Mouse (Mus musculus): ENCODE results near the gene Dixdc1.

Gene Dixdc1

DNA sequence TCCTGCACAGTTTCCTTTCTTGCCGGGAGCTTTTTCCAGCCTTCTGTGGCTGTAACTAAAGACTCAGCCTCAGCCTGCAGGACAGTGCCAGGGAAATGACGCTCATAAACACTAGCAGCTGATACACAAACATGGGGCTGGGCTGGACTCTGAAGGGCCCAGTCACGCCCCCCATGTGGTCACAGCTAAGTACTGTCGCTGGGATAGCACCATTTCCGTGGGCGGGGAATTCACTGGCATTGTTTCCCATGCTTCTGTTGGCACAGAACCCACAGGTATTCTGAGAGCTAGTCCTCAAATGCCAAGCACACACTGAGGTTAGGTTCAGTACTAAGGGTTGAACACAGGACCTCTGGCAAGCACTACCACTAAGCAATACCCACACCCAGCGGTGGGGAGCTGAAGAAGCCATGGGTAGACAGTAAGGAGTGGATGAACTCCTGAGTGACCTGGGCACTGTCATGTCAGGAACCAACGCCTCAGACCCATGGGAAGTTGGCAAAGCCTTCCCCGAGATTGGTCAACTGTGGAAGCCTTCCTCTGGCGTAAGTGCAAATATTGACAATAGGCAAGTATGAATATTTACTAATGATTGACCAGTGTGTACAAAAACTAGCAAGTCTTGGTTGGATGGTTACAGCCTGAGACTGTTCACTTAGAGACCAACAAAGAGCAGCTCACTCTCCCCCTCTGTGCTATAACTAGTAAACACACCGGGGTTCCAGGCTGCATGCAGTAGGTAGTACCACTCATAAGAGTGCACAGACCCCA, 38.2 kb downstream of the Dixdc1 start:
- no peak for DNase-seq (ENCODE audit: low read depth, low spot score)

DNA sequence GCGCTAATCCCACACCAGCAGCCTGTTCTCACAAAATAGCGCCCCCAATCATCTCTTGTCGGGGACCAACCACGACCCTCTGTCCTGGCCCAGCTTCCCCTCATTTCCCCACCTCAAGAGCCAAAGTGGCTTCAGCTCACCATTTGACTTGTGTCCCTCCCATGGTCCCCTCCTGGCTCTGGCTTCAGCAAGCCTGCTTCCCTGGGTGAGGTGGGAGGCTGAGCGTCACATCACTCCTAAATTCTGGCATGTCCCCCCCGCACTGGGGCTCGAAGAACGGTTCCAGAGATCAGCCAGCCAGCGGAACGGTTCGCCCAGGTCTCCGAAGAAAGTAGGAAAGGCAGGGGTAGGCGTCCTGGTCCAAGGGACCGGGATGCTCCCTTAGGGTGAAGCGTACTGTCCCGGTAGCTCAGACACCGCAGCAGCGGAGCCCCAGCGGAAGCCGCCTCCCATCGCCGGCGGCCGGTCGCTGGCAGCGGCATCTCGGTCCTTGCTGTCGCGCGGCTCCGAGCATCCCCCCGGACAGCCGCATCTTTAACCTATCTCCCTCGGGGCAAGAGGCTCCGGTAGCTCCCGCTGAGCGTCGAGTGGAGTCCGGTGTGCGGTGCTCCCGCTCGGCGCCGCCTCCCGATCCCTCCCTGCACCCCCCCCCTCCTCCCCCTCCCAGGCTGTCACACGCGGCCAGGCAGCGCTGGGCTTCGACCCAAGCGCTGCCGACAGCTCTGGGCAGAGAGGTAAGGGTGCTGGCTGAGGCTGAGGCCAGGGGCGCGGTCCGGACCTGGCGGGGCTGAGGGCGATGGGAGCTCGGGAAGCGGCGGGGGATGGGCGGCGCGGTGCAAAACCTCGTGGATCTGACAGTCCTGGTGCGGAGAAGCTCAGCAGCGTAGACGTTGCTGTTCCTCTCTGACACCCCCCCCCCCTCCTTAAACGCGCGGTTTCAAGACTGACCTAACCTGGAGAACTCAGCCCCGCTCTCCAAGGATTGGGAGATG, 40.6 kb downstream of the Dixdc1 start:
- DNase-seq (ENCODE audit: low read depth, low spot score) = no peak

DNA sequence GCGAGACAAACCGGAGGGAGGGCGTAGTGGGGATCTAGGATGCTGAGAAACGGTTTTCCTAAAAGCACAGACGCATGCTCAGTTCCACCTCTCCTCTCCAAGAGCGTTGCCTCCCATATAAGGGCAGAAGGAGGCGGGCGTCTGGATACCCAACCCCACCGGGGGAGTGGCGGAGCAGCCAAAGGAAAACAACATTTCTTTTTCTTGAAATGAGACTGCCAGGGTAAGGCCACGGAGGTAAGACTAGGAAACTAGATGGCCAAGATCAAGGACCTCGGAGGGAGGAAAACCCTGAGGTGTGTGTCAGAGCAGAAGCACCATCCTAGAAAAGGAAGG, 41.6 kb downstream of the Dixdc1 start:
- DNase-seq (ENCODE audit: low read depth, low spot score) = peak; percentile 95

DNA sequence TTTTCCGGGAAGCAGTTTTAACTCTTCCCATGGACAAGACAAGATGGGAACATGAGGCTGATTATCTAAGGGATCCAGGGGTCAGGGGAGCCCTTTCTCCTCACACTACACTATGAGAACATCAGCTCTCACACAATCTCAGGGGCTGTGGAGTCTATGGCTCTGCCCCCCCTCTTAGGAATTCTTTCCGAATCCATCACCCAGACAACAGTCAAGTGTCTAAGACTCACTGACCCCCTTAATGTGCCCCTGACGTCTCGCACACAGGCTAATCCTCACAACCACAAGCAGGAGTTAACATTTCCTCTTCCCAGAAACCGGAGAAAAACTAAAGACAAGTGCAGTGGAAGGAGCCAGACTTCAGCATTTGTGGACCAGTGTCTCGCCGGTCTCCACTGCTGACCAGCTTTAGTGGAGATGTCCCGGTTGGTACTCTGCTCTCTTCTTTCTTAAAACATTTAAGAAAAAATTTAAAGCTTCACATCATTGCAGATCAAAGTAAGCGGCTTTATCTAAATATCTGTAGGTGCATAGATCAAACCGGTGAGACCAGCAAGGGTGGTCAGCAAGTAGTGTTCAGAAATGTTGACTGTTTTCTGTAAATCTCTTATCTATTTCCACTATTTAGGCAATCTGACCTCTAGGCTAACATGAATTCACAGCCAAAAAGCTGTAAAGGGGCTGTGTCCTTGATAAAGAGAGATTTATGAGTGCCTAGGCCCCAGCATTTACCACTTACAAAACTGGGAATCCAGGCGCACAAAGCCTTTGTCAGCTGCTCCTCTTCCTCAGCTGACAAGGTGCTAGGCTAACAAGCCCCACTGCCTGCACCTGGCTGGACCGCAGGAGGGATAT, 42.2 kb downstream of the Dixdc1 start:
- DNase-seq (ENCODE audit: low read depth, low spot score) = no peak

DNA sequence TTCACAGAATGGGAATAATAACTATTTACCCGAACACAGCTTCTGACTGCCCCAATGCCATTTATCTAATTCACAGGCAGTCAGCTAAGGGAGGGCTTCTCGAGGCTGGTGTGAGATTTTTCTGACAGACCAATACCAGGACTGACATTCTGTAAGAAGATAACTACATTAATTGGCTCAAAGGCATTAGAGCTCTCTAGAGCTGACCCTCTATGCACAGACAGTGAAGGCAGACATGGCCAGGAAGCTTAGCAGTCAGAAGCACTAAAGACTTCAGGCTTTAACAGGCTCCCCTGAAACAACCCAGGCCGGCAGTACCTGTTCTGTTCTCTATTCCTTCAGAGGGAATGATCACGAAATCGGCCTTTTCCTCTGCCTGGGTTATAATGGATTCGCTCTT, 44.2 kb downstream of the Dixdc1 start:
- DNase-seq (ENCODE audit: low read depth, low spot score) = no peak

DNA sequence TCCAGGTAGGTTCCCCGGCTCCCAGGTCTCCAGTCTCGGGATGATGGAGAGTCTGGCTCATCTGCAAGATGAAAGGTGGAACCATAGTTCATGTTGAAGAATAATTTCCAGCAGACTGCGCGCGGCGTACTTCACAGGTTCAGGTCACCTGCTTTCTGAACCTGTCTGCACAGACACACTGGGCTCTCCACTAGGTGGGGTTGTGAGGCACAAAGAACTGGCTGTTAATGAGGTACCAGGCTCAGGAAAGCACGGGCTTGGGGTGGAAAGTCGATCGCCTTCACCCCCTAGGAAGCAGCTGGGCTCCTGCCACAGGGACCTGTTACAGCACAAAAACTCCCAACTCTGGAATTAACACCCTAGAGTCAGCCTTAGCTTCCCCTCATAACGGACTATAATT, 45.7 kb downstream of the Dixdc1 start:
- no peak for DNase-seq (ENCODE audit: low read depth, low spot score)

DNA sequence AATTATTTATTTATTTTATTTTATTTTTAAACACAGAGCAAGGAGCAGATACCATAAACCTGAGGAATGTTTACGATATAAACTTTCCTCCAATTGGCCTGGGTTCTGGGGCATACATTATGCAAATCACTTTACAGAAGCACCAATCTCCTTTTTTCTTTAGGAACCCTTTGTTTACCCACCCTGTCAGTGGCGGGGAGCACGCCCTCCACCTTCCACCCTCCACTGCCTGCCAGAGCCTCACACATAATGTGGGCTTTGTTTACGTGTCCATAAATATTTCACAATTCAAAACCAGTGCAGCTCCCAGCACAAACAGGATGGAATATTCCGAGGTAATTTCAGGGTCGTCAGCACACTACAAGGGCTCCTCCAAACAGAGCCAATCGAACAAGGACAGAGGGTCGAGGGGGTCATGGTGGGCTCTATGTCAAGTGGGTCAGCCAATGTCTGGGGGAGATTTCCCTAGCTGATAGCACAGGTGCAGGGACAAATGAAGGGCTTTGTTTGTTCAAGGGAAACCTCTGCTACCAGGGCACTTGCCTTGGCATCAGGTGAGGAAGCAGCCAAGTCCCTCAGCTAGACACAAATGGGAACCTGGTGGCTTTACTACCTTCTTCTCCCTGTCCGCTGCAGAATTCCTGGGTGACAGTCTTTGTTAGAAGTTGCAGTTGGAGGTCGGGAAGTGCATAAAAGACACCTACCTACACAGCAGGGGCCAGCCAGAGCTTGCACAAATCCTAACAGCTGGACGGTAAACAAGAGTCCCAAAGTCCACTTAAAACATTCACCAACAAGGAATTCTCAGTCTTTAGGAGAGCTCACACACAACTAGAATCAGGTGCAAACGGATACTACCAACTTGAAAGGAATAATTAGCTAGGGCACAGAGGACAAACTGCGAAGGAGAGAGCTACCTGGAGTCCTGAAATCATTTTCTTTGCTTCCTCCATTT, 46.4 kb downstream of the Dixdc1 start:
- DNase-seq (ENCODE audit: low read depth, low spot score) = no peak

DNA sequence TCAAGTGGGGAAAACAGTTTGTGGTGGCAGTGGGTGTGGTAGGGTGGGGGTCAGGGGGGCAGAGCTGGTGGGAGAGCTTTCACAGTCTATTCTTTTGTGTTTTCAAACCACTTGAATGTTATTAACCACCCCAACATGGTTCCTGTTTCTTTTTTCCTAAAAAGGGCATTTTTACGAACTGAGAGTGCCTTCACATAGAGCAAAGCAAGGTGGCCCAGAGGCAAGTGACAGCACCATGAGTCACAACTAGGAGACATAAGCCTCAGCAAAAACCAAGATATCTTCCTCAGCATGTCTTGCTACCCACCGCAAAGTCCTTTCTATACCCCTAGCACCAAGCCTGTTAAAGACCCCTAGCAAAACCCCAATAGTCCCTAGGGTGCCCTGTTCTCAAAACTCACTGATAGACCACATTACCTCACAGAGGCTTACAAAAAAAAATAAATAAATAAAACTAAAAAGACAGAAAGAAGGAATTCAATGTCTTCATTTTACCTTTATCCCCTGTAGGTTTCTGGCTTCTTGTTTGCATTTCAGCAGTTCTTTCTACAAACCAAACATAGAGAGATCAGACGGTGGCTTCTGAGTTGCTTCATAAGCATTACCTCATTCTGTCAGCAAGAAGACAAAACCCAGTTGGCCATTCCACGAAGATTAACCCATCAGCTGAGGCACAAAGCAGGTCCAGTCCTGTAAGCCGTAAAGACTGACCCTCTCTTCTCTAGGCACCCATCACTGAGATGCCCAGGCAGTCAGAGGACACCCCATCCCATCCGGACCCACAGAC, 52.3 kb downstream of the Dixdc1 start:
- no peak for DNase-seq (ENCODE audit: low read depth, low spot score)

DNA sequence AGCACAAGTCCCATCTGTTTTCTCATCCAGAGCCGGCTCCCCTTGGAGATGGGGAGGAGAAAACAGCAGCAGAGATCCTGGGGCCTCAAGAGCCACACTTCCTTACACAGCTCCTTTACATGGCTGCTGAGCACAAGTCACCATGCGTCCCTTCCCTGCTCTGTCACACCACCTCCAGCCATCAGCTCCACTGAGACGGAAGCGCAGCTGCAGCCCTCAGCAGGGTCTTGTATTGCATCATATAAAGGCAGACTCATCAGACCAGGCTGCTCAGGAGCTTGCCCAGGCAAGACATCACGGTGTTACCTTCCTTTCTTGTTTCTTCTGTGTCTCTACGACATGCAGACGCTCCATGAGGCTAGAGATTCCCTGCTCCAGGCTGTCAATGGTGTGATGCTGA, 57.6 kb downstream of the Dixdc1 start:
- no peak for DNase-seq (ENCODE audit: low read depth, low spot score)

DNA sequence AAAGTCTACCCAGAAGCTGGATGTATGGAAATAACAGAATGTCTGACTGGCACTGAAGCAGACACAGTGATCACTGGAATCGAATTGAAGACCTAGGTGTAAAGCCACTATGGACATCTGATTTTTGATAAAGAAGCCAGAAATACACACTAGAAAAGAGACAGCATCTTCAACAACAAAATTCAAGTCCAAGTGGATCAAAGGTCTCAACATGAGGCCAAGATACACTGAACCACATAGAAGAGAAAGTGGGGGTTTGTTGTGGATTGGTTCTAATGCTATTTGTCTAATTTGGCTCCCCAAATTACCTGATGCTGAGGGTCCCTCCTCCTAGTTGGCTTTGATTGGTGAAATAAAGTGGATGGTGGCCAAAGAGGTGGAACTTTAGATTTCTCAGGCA, 59.9 kb downstream of the Dixdc1 start:
- DNase-seq (ENCODE audit: low read depth, low spot score) = no peak

DNA sequence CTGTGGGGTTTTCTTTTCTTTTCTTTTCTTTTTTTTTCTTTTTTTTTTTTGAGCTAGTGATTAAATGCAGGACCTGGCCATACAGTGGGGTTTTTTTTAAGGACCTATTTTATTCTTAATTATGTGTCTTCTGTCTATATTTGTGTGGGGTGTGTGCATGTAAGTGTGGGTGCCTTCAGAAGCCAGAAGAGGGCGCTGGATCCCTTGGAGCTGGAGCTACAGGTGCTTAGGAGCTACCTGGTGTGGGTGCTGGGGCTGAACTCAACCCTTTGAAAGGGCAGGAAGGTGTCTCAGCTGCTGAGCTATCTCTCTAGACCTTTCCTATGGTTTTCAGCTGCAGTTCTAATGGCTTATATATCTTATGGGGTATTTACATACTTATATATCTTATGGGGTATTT, 64.5 kb downstream of the Dixdc1 start:
- no peak for DNase-seq (ENCODE audit: low read depth, low spot score)

DNA sequence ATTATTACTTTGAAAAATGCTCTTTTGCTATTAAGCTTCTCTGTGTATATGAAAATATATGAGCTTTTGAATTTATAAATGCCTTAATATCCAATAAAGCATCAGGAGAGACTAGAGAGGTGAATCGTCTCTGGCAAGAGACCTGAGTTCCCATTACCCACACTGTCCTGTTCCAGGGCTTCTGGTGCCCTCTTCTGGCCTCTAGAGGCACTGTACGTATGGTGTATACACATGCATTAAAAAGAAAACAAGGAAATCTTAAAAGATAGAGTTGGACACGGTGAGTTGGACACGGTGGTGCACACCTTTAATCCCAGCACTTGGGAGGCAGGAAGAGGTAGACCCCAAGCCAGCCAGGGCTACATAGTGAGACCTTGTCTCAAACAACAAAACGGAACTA, 68.6 kb downstream of the Dixdc1 start:
- no peak for DNase-seq (ENCODE audit: low read depth, low spot score)

DNA sequence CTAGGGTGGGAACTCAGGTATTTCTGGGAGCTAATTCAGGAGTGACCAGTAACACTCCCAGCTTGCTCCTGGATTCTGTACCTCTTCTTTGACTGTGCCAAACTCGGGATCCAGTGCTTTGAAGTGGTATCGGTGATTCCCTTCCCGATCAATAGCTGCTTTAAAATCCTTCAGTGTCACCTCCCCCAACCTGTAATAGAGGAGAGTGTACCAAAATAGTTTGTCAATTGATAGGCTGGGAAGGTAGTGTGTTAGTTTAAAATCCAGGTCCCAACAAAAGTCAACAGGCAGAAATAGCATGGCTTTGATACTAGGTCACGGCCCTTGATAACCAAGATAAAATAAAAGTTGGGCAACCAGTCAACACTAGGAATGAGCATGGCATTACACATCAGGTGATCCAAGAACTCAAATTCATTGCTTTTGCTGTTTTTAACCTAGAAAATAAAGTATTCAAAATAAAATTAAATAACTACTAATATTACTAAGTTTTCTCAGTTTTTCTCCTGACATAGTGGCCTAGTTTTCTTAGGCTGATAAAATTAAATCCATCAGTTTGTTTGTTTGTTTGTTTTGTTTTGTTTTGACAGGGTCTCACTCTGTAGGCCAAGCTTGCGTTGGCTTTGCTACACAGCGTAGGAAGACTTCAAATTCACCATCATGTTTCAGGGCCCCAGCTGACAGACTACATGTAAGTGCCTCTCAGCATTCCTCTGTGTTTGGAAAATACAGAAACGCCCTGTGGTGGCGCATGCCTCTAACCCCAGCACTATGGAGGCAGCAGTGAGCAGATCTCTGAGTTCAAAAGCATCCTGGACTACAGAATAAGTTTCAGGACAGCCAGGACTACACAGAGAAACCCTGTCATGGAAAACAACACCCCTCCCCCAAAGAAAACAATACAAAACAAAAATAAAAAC, 71.5 kb downstream of the Dixdc1 start:
- no peak for DNase-seq (ENCODE audit: low read depth, low spot score)

DNA sequence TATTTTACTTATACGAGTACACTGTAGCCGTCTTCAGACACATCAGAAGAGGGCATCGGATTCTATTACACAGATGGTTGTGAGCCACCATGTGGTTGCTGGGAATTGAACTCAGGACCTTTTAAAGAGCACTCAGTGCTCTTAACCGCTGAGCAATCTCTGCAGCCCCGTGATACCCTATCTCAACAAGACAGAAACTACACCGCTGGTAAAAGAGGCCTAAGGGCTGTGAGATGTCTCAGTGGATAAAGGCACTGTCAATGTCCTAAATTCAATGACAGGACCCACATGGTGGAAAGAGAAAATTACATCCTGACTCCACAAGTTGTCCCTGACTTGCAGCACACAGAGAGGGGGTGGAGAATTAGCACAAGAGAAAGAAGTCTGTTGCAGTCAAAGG, 72.9 kb downstream of the Dixdc1 start:
- no peak for DNase-seq (ENCODE audit: low read depth, low spot score)

DNA sequence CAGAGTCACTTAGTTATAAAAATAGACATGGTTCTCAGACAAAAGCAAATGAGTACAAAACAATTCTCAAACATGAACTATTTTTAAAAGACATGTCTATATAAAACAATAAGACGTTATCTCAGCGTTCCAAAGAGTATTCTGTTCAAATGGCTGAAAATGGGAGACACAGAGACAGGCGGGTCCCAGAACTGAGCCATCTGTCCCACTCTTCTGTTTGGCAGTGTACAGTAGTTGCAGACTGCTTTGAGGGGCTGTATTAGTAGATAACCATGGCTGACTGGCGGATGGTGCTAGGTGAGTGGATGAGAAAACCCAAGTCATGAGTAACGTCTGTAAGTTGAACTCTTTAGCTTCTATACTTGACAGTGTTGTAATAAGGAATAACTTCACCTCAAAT, 74.5 kb downstream of the Dixdc1 start:
- DNase-seq (ENCODE audit: low read depth, low spot score) = peak; percentile 16

DNA sequence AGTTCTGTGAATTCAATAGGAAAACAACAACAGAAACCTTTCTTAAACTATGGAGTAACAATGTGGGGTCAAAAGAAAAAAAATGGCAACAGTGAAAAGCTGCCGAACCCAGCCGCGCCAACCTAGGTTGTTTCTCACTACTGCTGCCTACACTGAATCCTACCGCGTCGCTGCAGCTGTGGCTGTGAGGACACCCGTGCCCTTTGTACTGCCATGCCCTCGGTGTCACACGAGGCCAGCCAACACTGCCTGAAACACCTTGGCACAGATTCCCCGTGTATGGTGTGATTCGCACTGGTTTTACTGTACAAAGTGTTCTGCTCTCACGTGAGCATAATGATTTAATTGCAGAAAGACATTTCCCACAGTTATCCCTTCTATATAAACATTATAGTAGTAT, 78.9 kb downstream of the Dixdc1 start:
- no peak for DNase-seq (ENCODE audit: low read depth, low spot score)

DNA sequence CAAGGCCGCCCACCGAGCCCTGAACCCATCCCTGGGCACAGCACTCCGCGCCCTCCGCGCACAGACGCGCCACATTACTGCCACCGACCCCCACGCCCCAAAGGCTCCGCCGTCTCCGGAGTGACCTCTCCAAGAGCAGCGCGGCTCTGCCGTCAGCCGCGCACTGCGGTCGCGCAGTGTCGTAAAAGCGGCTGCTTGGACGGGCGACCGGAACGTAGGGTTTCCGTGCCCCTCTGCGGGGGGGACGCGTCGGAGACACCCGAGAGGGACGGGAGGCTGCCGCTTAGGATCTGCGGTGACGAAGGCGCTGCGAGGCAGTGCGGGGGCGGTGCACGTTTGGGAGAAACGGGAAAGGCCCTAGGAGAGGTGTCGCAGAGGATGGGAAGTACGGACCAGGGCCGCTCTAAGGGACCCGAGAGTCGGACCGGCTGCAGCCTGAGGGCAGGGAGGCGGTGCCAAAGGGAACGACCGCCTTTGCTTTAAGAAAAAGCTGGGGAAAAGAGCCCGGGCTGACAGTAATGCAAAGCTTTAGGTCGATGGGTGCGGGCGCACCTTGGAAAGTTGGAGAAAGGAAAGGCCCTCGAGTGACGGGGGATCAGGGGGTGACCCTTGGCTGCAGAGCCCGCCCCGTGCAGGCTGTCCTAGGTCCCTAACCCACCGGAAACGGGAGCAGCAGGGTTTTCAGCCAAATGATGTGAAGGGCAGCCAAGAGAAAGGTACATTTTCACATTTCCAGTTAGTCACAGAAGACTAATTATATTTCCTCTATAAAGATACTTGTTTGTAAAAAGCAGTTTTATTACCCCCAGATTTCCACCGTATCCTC, 79.7 kb downstream of the Dixdc1 start, which contains the start of gene Dlat:
Gene Dlat, minus strand, starts transcription at position 389 of the 826 bp plus-strand sequence.
- peak; percentile 91 for DNase-seq (ENCODE audit: low read depth, low spot score)

DNA sequence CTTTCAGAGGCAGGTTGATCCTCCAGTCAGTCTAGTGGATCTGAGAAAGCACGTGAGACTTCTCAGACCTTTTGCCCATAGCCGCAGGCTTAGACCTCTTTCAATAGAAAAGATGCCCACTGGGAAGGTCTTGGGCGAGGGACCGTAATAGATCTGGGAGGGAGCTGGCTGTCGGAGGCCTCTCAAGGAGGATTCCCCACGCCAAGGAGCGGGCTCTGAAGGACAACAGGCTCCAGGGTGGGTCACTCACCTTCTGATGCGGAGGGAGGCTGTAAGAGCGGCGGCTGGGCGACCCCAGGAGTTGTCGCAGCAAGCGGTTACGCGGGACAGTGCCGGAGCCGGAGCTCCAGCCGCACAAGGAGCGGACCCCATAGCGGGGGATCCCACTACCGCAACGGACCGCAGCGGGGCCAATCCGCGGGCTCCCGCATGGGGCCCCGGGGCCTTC, 80.4 kb downstream of the Dixdc1 start:
- peak; percentile 6 for DNase-seq (ENCODE audit: low read depth, low spot score)

All from telencephalon, adult 2 months (tissue).